Mouse (Mus musculus): Measurements from ENCODE around the gene Tmem266.

Tmem266 gene

DNA sequence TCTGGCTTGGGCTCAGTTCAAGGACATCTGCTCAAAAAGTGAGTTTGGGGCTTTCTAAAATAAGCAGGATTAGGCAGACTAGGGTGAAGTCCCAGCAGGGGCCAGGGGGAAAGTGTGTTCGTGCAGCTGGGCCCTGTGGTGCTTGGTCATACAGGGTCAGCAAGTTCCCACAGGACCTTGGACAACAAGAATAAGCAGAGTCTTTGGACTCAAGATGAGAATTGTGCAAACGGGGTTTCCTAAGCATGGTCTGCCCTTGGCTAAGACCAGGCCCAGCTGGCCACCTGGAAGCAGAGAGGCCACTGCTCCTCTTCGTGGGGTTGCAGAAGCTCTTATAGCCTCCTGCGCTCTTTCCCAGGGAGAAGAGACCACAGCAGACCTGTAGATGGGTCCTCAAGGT lies 77.5 kb downstream of the Tmem266 start:
- DNase-seq = no peak

DNA sequence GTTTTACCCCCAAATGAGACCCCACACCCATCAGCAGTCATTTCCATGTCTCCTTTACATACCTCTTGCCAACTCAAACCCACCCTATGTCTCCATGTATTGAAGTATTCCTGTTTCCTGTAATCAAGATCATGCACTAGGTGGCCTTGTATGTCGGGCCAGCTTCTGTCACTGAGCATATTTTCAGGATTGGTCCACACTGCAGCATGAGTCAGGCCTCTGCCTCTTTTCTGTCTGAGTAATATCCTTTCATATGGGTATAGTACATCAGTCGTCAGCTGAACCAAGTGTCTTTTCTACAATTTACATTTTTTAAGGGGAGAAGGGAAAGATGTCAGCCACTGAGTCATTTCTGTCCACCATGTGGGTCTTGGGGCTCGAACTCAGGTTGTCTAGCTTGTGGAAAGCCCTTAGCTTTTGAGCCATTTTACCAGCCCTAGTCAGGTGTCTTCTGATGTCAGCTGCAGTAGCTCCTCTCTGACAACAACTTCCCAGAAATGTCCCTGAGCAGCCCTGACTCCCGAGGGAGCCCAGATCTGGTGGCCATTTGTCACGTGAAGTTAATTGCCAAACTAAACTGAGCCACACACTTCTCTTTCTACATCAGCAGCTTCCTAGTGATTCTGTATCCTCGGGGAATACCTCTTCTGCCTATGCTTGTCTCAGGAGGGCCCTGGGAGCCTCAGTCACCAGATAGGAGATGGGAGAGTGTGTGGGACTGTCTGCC lies 78.4 kb downstream of the Tmem266 start:
- no peak for DNase-seq

DNA sequence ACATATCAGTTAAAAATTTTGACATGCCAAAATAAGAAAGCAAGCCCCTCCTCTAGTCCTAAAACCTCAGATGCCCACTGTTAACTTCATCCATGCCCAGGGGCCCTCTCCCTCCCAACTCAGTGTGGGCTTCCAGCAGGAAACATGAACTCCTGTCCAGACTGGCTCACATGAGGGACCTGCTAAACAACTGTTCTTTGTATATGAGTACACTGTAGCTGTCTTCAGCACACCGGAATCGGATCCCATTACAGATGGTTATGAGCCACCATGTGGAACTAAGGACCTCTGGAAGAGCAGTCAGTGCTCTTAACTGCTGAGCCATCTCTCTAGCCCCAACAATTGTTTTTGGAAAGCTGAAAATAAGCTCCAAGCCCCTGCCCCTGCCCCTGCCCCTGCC lies 80.1 kb downstream of the Tmem266 start:
- no peak for DNase-seq

DNA sequence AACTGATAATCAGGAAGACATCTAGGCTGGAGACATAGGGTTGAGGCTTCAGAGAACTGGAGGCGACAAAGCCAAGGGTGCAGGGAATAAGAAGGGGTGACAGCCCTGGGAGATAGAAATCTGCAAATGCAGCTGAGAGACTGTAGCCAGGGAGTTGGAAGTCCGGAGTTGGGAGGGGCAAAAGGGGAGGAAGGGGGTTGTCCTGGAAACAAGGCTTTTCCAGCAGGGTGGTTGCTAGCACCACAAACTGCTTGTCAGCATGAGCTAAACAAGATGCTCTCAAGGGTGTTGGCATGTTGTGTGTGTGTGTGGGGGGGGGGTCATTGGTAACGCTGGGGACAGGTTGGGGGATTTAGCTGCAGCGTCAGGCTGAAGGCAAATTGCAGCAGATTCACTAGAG lies 82.1 kb downstream of the Tmem266 start:
- no peak for DNase-seq

DNA sequence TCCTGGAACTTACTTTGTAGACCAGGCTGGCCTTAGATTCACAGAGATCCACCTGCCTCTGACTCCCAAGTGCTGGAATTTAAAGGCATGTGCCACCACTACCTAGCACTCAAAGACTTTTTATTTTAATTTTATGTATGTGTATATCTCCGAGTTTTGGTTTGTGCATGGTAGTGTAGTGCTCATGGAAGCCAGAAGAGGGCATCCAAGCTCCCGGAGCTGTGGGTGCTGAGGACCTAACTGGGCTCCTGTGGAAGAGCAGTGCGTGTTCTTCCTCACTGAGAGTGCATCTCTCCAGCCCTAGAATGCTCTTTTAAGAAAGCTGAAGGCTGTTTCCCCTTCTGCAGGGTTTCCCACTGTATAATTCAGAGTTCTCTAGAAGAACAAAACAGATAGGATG lies 83.1 kb downstream of the Tmem266 start:
- no peak for DNase-seq

DNA sequence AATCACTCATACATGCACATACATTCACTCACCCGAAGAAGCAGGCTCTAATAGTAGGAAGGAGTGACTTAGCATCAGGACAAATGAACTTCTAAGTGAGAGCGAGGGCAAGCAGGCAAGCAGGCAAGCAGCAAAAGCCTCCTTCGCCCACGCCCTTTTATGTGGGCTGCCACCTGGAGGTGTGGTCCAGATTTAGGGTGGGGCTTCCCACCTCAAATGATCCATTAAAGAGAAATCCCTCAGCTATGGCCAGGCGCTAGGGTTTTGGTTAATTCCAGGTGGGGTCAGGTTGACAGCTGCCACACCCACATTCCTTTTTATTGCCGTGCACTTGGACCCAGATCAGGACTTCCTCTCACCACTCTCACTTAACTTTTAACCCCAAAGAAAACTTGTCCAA lies 83.7 kb downstream of the Tmem266 start:
- no peak for DNase-seq

DNA sequence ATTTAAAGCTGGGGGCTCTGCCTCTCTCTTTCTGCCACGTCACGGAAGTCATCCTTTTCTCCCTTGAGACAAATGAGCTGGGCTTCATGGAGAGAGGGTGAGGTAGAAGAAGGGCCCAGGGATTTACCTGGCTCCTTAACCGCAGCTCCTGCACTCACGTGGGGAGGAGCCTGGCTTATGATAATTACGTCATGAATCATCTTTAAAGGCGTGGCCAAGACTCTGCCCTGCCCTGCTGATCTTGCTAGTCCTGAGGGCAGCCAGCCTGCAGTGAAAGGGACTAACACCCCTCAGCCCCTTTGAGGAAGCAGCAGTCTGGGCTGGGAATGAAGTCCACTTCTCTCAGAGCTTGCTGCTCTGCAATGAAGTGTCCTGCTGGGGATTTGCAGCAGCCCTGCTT lies 84.4 kb downstream of the Tmem266 start:
- no peak for DNase-seq

DNA sequence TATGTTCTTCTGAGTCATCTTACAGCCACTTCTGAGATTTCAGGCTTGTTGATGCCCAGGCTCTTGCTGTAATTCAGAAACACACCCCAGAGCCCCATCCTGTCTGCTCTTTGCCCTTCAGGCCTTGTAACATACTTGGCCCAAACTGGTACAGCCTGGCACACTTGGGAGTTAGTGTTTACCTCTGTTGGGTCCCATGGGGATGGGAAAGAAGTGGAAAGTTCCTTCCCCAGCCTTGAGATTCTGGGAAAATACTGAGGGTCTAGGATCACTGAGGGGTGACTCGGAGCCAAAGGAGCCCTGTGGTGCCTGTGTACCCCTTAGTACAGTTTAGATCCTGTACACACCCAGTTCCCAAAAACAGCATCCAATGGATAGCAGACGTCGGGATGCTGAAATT lies 95.1 kb downstream of the Tmem266 start:
- DNase-seq = no peak

DNA sequence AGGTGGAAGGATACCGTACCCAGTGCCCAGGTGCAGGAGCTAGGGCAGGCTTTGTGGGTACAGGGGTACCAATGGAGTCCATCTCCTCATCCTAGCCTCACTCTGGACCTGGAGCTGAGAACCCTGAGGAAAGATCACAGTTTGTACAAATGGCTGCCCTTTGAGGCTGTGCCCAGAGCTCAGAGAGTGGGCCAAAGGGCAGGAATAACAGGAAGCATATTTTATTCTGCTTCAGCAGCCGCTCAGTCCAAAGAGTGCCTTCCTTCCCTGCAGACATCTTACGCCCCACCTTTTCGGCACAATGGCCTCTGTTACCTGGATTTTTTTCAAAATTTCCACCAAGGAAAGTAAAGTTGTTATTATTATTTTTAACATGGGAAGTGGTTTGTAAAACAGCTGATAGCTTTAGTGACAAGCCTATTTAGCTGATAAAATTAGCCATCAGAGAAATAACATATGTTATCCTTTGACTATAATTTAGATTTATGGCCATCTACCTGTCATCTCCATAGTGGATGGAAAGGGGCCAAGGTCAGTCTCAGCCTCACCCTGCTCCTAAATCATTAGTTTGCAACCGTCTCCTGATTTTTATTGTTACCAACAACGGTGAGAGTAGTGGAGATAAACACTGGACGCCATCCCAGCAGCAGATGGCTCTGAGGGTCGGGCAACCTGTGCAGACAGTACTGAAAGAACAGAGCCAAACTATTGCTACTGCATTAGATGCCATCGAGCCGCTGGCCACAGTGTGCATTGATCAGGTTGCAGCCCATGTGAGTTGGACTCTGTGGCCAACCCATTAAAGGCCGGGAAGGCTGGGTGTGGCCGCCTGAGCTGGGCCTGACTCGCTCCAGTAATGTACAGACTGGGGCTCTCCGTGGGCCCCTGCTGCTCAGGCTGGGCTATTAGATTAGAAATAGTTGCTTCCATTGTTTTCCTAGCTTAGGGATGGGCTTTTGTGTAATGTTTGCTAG lies 97.0 kb downstream of the Tmem266 start:
- no peak for DNase-seq

DNA sequence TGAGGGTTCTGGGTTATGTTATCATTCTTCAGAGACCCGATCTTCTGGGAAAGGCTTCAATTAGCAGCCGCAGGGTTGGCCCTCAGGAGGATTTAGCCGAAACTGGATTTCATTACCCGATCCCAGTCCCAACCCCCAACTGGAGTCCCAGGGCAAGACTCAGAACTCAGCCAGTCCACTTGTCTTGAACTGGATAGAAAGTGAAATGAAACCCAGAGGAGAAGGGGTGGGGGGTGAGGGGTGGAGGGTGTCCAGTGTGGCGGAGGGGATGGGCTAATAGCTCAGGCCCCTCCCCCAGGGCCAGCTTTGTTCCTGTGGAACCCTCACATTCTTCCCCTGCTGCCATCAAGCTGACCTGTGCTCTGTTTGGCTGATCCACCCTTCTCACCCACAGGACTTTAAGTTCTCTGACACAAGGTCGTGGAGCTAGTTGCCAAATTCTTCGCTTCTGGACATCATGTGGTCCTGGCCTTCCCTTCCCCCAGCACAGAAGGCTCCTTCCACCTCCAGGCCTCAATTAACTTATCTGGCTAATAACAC lies 98.6 kb downstream of the Tmem266 start:
- no peak for DNase-seq

DNA sequence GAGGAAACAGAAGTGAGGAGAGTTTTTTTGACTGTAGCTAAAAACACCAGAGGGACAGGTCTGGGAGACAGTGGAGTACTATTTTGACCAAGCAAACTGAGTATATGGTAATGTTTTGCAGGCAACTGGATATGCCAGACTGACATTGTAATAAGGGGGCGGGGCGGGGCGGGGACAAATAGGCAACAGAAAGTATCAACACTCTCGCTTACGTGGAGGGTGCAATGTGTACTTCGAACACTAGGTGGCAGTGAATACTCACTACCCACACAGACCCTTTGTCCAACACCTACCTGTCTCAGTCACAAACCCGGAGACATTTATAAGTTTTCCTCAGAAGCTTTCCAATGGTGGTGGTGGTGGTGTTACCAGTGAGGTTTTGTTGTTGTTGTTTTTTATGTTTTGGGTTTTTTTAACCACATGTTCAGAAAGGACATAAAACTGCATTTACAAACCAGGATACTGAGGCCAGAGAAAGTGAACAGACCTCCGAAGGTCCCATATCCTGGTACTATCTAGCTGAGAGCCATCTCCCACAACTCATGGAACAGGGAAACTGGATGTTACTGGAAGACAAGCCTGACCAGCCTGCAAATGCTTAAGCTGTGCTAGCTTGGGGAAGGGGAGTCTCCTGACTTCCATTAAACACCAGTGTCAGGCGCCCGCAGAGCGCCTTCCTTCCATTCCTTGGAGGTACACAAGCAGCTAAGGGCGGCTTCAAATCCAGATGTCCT lies 102.7 kb downstream of the Tmem266 start:
- DNase-seq = peak; percentile 14 to 39

DNA sequence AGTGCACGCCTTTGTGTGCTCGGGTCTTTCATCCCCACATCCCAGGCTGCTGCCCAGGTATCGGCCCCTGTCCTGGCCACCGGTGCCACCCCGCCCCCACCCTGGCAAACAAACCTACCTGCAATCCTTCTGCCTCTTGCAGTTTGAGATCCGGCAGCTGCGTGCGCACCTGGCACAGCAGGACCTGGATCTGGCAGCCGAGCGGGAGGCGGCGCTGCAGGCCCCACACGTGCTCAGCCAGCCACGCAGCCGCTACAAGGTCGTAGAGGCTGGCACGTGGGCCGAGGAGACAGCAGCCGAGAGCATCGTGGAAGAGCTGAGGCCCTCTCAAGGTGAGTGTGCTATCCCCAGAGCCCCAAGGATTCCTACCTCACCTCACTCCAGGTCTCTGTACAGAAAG lies 103.4 kb downstream of the Tmem266 start:
- no peak for DNase-seq

DNA sequence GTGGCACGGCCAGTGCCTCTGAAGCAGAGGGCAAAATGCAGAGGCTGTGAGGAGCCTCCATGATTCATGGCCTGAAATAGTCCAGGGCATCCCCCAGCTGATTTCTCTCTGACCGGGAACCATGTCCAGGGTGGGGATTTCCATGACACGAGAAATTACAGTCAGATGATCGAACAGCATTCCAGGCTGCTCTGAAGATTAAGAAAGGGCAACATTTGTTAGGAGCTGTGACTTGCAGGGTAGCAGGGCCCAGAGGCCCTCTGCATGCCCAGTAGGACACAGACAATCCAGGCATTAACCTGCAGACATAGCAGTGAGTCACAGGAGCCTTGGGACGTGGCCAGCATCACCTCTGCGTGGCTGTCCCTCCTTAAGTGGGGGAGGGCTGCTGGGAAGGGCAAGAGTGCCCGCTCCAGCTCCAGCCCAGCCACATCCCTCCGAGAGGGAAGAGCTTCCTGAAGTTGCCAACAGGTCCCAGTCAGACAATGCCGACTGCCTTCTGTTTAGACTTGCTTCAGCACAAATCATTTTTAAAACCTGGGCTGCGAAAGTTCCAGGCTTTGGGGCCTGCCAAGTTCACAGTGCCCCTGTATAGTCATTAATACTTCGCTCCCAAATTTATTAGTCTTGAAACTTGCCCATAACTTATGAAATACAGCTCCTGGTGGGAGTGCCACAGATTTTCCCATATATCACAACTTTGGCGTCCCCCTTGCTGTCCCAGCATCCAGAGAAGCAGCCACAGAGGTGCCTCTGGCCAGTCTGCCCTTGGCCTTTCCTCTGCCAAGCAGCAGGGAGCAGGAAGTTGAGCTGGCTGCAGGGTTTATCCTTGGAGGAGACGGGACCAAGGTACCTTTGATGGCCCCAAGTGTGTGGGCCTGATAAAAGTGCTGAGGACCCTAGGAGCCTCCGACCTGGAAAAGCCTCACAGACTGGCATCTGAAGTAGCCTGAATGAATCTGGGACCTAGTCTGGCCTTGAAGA lies 105.9 kb downstream of the Tmem266 start:
- DNase-seq = no peak

DNA sequence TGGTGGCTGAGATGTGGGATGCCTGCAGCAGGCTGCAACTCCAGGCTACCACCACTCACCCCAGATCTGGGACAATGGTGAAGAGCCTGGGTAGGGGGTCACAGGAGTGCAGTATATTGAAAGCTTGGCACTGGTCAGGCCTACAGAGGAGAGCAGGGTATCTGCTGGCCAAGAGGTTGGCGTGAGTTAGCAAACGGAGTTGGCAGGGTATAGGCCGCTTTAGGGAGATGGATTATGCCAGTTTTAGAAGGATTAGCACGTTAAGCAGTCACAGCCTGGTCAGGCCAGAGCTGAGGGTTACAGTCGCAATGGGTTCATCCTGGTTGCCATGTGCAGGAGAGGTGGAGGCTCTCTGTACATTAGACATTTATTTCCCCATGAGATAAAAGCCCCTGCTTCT lies 107.2 kb downstream of the Tmem266 start:
- no peak for DNase-seq

DNA sequence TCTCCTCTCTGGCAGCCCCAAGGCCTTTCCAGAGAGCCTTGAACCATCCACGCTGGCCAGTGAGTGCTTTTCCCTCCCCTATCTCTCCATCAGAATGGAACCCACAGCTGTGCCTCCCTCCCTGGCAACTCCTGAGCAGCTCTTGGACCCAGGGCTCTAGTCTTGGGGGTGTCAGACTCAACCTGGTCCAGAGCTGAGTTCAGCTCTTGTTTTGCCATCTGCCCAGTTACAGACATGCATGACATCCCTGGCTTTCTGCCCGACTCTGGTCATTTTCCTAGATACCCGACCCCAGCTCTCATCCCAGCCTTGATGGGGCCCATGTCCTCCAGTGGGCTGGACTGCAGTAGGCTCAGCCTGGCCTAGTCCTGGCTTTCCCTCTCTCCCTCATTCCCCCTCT lies 111.7 kb downstream of the Tmem266 start:
- no peak for DNase-seq

DNA sequence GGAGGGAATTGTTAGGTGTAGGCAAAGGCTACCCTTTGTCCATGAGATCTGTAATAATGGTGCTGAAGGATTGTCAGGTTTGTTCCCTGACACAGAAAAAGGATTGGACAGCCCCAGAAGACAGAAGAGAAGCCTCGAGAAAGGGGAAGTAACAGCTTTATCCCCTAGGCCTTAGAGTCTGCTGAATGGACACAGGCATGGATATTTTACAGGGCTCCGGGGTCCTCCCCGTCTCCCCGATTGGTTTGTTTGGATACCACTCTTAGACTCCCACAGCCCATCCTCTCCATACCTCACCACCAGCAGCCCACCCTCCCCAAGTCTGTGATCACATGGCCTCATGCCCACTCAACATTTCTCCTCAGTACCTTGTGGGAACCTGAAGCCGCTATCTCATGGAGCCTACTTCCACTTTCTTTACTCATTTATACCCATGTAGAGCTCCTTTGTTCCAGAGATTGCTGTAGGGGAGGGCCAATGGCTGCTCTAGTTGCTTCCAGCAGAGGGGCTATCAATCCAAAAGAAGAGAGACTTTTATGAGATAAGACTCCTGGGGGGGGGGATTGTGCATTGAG lies 112.6 kb downstream of the Tmem266 start:
- no peak for DNase-seq

DNA sequence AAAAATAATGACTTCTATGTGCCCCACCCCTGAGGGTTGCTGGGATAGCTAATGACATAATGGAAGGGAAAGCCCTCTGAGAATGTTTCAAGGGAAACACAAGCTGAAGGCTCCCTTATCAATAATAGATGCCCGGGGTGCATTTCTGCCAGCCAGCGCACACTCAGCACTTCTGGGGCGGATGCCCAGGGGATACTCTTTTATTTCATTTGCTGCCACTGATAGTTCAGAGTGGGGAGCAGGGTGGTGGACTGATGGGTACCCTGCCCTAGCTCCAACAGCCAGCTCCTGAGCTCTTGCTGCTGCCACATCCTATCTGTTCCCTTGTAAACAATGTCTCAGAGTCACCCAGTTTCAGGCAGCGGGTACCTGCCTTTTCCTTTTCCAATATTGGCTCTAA lies 120.8 kb downstream of the Tmem266 start:
- no peak for DNase-seq

DNA sequence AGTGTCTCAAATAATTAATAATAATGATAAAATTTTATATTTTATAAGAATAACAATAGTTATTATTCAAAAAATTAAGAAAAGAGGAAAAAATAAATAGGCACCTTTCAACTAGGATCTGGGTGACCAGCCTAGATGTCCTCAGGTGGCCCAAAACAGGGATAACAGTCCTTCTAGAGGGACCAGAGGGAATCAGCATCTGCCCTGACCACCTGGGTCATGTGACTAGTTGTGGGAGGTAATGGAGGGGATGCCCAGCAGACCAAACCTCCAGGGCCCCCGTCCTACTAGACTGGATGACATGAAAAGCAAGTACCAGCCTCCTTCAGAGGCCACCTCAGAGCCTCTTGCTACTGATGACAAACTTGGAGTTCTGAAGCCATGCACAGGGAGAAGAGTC lies 122.4 kb downstream of the Tmem266 start:
- DNase-seq = no peak

DNA sequence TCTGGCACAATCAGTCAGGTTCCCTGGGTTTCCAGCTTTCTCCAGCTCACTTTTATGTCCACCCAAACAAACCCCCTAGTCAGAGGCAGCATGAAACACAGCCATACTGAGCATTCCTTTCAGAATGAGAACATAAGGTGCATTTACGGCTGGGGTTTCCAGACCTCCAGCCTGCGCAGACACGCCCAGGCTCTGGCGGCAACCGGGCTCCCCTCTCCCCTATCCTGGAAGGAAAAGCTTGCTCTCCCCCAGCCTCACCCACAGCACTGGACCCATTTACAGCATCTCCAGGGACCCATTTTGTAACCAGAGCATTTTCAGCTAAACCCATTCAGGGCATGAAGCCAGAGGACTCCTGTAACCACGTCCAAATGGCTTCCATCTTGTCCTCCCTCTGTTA lies 123.3 kb downstream of the Tmem266 start:
- DNase-seq = no peak

DNA sequence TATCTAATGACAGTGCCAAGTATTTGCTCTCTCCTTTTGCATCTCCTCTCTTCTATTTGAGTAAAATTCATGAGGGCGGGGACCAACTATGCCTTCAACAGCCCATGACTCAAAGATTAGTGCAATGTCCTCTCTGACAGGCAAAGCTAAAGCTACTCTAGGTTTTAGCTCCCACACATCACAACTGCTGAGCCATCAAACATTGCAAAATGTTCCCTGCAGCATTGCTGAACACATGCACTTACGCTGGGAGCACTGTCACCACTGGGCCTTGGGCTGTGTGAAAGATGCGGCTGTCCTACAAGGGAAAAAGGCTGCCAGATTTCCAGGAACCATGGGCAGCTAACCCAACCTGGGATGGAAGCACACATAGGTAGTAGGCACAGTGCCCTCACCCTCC lies 124.7 kb downstream of the Tmem266 start:
- no peak for DNase-seq

DNA sequence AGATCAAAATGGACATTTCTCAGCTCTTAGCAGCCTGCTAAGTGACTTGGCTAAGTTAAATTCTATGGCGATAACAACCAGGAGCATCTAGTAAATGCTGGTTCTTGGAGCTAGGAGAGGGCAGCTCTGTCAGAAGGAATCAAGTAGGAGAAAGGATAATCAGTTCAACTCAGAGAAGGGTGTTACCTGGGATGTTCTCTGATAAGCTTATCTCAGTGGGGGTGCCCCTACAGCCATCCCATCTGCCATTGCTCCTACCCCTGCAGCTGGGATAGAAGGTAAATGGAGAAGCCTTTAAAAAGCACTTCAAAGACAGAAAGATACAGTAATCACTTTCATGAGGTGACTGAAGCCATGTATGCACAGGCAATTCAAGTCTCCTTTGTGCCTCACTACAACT lies 126.2 kb downstream of the Tmem266 start:
- no peak for DNase-seq

DNA sequence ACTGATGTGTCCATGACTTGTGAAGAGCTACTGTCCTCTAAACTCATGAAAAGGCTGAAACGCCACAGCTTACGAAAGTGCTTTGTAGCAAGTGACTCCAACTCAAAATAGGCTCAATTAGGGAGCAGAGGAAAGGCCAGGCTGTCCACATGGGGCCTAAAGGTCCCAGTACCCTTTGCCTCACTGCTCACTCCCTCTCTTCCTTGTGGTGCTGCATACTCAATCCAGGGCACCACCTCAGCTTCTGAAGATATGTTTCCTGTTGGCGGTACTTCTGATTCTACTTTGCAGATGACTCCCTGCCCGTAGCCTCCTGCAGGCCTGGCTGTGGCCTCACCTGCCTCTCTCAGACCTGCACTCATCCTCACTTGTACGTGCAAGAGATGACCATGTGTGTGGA lies 126.7 kb downstream of the Tmem266 start:
- no peak for DNase-seq

Measured in thymus, adult 18-20 months (tissue).